Mouse (Mus musculus): ENCODE results near the gene Pde3b.
"Not testable (repeated sequence)": the region's sequence is repeated elsewhere in the genome, so short reads cannot be mapped to it uniquely, and the experiment has no call there.

Pde3b gene

GRCm38 (mm10) chr7:114414421-114415335, at the start of gene Pde3b:
TSS of gene Pde3b (plus strand) at chr7:114415281.
- peak; percentile 59 to 60 for DNase-seq (ENCODE audit: low read depth in 2 of 2, low spot score in 2 of 2)

- DNase-seq (ENCODE audit: low read depth in 2 of 2, low spot score in 2 of 2) = no peak
Observed at GRCm38 (mm10) chr7:114402130-114402529, 13.0 kb upstream of the Pde3b start.

GRCm38 (mm10) chr7:114415336-114416020, 397 bp downstream of the Pde3b start:
- DNase-seq (ENCODE audit: low read depth in 2 of 2, low spot score in 2 of 2) = peak; percentile 32 to 43

- peak; percentile 39 to 48 for DNase-seq (ENCODE audit: low read depth in 2 of 2, low spot score in 2 of 2)
Observed at GRCm38 (mm10) chr7:114416021-114416845, 1.2 kb downstream of the Pde3b start.

- DNase-seq (ENCODE audit: low read depth in 2 of 2, low spot score in 2 of 2) = not testable (repeated sequence)
Observed at GRCm38 (mm10) chr7:114419331-114419730, 4.2 kb downstream of the Pde3b start.

GRCm38 (mm10) chr7:114420918-114421317, 5.8 kb downstream of the Pde3b start:
- DNase-seq (ENCODE audit: low read depth in 2 of 2, low spot score in 2 of 2) = no peak

- DNase-seq (ENCODE audit: low read depth in 2 of 2, low spot score in 2 of 2) = no peak
Observed at GRCm38 (mm10) chr7:114422224-114422623, 7.1 kb downstream of the Pde3b start.

GRCm38 (mm10) chr7:114429768-114430167, 14.7 kb downstream of the Pde3b start:
- no peak for DNase-seq (ENCODE audit: low read depth in 2 of 2, low spot score in 2 of 2)

GRCm38 (mm10) chr7:114431966-114432365, 16.9 kb downstream of the Pde3b start:
- DNase-seq (ENCODE audit: low read depth in 2 of 2, low spot score in 2 of 2) = no peak

GRCm38 (mm10) chr7:114439726-114440125, 24.6 kb downstream of the Pde3b start:
- no peak for DNase-seq (ENCODE audit: low read depth in 2 of 2, low spot score in 2 of 2)

- no peak for DNase-seq (ENCODE audit: low read depth in 2 of 2, low spot score in 2 of 2)
Observed at GRCm38 (mm10) chr7:114440494-114440893, 25.4 kb downstream of the Pde3b start.

- DNase-seq (ENCODE audit: low read depth in 2 of 2, low spot score in 2 of 2) = no peak
Observed at GRCm38 (mm10) chr7:114452876-114453275, 37.8 kb downstream of the Pde3b start.

- no peak for DNase-seq (ENCODE audit: low read depth in 2 of 2, low spot score in 2 of 2)
Observed at GRCm38 (mm10) chr7:114453300-114453990, 38.4 kb downstream of the Pde3b start.

GRCm38 (mm10) chr7:114454858-114455257, 39.8 kb downstream of the Pde3b start:
- no peak for DNase-seq (ENCODE audit: low read depth in 2 of 2, low spot score in 2 of 2)

- DNase-seq (ENCODE audit: low read depth in 2 of 2, low spot score in 2 of 2) = no peak
Observed at GRCm38 (mm10) chr7:114456904-114457303, 41.8 kb downstream of the Pde3b start.

- no peak for DNase-seq (ENCODE audit: low read depth in 2 of 2, low spot score in 2 of 2)
Observed at GRCm38 (mm10) chr7:114459909-114460308, 44.8 kb downstream of the Pde3b start.

- DNase-seq (ENCODE audit: low read depth in 2 of 2, low spot score in 2 of 2) = no peak
Observed at GRCm38 (mm10) chr7:114461727-114462126, 46.6 kb downstream of the Pde3b start.

- no peak for DNase-seq (ENCODE audit: low read depth in 2 of 2, low spot score in 2 of 2)
Observed at GRCm38 (mm10) chr7:114466358-114466757, 51.3 kb downstream of the Pde3b start.

- no peak for DNase-seq (ENCODE audit: low read depth in 2 of 2, low spot score in 2 of 2)
Observed at GRCm38 (mm10) chr7:114472471-114472870, 57.4 kb downstream of the Pde3b start.

- DNase-seq (ENCODE audit: low read depth in 2 of 2, low spot score in 2 of 2) = no peak
Observed at GRCm38 (mm10) chr7:114474889-114475288, 59.8 kb downstream of the Pde3b start.

- DNase-seq (ENCODE audit: low read depth in 2 of 2, low spot score in 2 of 2) = no peak
Observed at GRCm38 (mm10) chr7:114477884-114478283, 62.8 kb downstream of the Pde3b start.
